Mouse (Mus musculus) cerebellum, postnatal 10 days (tissue): ENCODE data around the gene Adgrd1.
"Not testable (repeated sequence)": the region's sequence is repeated elsewhere in the genome, so short reads cannot be mapped to it uniquely, and the experiment has no call there.

Experiments
- DNase-seq, 2 experiments: peaks; one replicate each; pipeline ENCODE4 v3.0.0; 2021; ENCODE audit warnings: mixed read lengths in 2 of 2

The Adgrd1 gene

DNA sequence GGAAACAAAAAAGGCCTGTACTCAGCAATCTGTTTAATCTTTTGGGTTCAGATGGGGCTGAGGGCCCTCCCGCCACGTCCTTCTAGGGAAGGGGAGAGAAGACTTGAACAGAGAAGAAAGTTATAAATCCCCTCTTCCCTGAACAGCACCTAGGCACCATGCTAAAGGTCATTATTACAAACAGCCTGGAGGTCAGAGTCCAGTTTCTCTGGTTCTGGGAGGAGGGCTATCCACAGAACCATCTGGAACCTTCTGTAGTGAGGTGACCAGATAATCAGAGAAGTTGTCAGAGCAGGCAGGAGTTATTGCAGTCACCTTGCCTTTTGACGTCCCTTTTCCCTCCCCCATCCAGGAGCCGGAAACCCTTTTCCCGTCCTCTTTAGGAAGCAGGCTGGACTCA is 2.3 kb upstream of the Adgrd1 start:
- DNase-seq, result no peak

DNA sequence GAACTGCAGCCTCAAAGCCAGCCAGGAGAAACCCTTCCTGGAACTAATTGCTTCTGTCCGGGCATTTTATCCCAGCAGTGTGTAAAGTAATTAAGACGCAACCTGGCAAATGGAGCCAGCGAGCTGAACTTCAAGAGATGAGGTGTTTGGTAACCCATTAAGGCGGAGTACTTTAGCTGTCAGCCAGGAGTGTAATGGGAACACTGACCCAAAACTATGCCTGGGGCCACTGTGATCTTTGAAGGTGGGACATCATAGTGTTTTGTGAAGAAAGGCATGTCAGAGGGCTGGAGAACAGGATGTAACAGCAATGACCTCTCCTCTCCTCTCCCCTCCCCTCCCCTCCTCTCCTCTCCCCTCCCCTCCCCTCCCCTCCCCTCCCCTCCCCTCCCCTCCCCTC is 7.5 kb downstream of the Adgrd1 start:
- DNase-seq, result no peak

DNA sequence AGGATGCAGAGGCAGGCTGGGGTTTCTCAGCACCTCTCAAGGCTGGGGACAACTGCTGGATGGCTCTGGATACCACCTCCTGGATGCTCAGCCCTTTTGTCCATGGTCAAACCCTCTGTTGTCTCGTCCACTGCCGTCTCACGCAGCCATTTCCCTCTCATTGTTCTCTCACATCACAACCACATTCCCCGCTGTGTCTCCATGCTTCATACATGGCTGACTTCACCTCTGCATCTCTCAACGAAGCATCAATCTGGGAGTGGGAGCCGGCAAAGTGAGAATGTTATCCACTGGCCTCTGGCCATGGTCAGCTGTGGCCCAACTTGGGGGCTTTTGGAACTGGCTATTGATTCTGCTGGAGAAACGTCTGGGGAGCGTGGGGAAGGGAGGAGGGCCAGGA is 15.2 kb downstream of the Adgrd1 start:
- DNase-seq, result no peak

DNA sequence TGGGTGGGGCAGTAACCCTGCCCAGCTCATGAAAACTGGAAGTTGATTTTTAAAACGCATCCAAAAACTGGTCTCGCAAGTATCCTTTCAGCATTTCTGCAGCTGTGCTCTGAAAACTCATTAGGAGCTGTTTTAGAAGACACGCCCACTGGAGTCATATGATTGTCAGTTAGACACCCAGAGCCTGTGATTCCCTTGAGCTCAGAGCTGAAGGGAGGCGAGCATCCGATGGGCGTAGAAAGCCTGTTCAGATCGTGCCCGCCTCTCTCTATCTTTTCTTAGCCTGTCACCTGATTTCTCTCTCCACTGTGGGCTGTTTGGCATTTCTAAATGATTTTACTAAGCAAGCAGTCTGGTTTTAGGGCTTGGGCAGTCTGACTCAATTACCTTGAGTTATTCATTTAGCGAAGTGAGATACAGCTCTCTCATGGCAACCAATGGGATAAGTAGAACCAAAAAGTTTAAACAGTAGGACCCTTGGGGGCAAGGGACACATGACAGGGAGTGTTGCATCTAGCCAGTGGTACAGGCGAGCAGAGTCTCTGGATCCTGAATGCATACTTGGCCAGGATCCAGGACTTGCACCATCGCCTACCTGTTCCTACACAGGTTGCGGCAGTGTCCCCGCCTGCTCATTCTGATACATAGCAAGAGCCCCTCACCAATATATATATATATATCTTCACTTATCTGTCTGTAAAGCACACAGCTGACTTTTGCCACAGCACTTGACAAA is 17.4 kb downstream of the Adgrd1 start:
- DNase-seq, result no peak

DNA sequence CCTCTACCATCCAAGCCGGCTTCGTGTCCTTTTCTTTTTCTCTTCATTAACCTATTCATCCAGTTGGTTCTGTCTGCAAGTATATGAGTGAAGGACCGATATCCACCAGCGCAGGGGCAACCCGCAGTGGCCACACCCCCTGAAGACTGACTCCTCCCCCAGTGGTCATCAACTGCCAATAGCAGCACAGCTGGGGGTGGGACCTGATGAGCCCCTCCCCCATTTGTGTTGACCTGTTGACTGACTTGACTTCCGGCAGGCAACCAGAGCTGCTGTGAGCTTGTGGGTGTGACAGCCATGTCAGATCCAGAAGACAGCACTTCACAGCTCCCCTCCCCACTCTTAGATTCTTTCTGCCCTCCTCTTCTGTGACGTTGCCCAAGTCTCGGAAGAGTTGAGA is 19.7 kb downstream of the Adgrd1 start:
- DNase-seq, result no peak

DNA sequence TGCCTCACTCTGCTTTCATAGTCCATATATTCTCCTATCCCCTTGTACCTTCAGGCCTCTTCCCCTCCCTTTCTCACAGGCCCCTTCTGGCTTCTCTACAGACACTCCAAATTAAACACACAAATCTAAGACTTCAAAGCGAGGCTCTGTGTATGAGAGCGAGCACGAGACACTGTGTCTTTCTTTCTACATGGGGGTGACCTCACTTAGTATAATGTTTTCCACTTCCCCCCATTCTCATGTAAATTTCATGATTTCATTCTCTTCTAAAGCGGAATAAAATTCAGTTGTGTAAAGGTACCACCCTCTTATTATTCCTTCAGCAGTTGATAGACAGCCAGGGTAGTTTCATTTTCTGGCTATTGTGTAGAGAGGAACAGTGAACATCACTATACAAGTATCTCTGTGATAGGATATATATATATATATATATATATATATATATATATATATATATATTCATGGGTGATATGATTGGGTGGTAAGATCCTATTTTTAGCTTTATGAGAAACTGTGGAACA is 21.1 kb downstream of the Adgrd1 start:
- no peak for DNase-seq

DNA sequence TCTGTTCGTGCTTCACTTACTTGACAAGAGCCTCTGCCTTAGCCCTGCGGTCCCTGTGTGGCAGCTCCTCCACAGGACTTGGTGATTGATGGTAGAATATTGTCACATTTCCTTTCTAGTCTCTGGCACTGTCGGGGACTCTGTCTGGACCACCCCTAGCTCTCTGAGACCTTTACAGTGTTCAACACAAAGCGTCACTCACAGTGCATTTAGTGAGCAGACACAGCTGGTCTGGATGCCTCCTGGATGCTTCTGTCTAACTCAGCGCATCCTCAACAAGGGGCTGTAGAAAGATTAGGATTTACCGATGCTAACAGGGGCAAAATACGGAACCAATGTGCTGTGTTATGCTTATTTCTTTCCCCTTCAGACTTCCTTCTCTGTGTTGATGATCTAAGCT is 22.0 kb downstream of the Adgrd1 start:
- DNase-seq, result no peak

DNA sequence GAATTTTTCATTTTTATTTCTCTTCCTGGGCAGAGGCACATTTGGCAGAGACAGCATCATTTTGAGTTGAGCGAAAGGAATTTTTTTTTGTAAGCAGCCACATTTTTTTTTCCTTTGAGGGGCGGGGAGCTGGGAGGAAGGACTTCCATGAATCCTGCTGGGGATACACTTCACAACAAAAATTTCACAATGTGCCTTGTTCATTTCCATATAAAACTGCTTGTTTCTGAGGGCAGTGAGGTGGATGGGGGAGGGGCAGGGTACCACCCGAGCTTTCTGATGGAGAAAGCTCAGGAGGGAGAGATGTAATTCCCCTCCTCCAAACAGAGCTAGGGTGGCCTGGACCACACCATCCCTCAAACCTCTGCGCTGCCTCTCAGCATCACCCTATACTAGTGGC is 22.6 kb downstream of the Adgrd1 start:
- DNase-seq, result no peak

DNA sequence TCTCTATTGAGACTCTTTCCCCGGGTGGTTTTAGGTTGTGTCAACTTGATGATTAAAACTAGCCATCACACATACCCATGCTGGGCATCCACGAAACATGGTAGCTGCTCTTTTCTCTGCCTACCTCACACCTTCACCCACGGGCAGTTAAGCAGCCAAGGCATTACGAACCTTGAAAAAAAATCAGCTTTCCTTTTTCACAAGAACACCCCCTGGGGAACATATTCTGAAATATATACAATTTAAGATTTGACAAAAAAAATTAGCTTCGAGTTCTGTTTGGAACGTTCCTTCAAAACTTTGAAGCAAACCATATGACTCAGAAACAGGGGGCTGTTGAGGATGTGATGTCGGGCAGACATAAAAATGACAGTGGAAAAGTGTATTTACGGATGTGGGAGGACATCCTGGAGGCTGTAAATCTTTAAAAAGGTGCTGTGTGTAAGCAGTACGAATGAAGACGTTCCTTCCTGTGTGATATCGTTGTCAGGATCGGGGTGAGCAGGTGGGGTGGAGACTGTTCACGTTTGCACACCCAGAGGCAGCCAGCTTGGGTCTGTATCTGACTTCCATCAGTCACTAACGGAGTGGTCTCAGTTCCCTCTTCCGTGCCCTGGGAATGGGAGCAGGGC is 25.2 kb downstream of the Adgrd1 start:
- DNase-seq, result no peak

DNA sequence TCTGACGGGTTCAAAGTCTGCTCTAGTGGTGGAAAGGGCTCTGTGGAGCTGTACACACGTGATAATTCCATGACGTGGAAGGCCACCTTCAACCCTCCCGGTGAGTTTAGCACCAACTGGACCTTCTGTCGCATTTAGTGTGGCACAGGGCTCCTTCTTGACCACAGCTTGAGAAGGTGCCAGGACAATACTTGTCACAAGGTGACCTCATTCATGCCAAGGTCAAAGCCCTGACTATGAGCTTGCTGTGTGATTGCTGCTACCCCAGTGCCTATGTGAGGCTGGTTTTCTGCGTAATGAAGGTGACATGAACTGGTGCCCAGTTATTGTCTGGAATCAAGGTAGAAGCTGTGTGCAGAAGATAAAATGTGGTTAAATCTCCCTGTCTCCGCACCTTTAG is 25.9 kb downstream of the Adgrd1 start:
- no peak for DNase-seq

DNA sequence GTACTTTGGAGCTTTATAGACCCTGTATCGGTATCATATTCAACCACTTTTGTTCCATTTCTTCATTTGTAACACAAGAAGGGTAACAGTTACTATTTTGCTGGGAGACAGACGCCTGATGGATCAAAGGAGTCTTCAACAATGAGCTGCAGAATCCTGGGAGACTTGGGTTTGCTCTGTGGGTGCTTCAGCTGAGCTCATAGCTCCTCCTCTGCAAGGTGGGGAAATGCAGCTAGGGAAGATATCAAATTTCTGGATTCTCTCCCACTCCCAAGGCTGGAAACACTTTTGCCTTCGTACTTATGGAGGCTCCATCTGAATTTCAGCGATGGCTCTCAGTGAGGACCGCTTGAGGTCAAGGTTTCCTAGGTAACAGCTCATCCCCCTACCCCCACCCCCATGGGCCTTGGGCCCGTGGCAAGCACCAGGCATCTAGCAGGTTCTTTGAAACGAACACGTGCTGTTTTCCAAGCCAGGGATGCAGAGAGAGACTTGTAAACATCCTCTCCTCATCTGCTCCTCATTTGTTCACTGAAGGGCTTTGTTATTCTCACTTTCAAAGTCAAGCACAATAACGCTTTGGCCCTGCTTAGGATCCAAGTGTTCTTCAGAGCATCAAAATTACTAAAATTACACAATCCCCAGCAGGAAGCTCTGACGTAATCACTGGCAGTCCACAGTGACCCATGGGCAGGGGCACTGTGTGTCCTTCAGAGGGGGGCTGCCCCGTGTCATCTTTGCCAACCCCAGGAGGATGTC is 27.7 kb downstream of the Adgrd1 start:
- DNase-seq, result peak in 1 of 2 experiments; percentile 27

DNA sequence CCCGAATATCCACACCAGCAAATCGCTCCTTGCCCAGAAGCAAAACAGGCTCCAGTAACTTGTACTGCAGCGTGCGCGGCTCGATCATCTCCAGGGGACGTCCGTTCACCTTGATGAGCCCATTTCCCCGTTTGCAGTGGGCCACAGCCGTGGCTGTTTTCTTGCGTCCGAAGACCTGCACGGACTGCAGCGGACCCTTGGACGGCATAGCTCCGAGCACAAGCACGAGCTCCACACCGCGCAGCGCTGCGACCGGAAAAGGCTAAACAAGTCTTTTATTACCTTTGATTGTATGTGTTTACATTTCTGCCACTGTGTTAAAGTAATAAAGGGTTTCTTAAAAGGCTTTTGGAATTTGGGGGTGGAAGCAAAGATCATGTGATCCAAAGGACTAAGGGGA is 31.8 kb downstream of the Adgrd1 start:
- DNase-seq, result not testable (repeated sequence)

DNA sequence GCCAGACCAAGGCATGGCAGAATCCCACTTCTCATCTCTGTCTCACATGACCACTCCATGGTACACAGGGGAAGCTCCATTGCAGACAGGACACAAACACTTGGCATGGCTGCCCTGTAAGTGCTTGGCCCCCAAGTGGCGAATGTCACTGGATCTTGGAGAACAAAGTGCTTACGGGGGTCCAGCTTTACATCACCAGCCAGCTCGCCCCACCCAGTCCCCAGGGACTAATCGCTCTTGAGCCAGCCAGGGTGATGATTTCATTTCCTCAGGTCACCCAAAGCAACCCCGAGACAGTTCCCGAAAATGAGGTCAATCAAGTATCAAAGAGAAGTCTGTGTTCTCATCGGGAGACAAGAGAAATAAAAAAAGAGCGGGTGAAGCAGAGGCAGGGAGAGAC is 33.8 kb downstream of the Adgrd1 start:
- no peak for DNase-seq

DNA sequence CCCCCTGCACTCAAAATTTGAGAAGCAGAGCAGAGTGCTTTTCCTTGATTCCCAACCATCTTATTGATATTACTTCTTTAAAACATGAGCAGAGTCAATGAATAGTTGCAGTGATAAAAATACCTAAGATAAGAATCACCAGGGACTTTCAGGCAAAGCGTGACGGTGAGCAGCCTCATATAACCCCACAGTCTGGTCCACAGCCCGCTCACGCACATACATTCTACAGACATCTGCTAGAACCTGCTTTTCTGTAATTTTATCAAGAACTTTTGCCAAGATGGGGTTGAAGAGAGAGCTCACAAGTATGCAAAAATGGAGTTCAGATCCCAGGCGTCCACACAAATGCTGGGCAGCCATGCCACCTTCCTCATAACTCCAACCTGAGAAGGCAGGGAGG is 40.9 kb downstream of the Adgrd1 start:
- no peak for DNase-seq

DNA sequence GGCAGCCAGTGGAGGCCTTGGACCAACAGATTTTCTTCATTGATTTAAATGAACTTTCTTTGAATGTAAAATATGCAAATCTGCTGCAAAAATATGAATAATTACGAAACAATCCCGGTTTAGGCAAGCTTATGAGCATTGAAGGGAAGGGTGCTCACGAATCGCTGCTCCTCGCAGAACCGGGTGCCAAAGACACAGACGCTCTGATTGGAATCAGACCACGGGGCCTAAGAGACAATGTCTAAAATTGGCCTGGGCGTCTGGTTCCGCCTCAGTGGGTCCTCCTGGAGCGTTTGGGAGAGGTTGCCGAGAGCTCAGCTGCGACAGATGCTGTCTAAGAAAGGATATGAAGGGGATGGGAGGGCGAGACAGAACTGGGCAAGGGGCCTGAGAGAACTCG is 42.0 kb downstream of the Adgrd1 start:
- DNase-seq, result peak; percentile 85 to 90

DNA sequence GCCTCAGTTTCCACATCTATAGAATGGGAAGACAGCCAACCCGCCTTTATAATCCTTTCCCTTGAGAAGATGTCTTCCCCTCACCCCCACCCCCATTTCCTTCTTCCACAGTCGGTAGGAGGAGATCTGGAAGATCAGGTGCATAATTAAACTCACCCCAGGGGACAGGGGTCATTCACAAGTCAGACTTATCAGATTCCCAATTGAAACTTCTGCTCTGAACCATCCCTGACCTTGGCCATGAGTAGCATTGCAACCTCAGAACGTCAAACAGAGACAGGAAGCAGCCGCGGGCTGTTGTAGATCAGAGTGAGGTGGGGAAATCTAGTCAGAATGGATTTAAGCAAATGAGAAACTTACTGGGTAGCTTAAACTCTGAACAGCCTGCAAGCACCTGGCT is 46.3 kb downstream of the Adgrd1 start:
- no peak for DNase-seq

DNA sequence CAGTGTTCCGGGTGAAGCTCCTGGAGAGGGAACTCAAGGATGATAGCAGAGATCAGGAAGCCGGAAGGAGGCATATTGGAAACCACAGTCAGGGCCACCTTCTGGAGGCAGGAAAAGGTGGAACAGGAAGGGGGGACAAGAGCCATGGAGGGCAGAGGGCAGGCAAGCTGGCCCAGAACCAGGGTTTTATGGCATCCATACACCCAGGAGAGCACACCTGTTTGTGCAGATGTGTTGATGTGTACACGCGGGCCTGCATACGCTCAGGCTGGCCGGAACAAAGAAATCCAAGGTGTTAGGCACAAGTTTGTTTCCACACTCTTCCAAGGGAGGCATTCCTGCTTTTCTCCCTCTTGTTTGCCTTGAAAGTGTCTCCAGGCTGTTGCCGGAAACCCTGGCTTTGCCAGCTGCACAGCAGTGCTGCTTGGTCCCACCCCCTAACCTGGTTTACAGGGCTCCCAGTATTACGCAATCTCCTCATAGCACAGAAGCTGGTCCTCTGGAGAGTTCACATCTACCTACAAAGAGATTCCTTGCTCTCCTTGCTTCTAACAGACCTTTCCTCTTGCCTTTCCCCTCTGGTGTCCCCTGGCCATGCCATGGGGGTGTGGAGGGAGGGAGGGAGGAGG is 48.9 kb downstream of the Adgrd1 start:
- DNase-seq, result no peak

DNA sequence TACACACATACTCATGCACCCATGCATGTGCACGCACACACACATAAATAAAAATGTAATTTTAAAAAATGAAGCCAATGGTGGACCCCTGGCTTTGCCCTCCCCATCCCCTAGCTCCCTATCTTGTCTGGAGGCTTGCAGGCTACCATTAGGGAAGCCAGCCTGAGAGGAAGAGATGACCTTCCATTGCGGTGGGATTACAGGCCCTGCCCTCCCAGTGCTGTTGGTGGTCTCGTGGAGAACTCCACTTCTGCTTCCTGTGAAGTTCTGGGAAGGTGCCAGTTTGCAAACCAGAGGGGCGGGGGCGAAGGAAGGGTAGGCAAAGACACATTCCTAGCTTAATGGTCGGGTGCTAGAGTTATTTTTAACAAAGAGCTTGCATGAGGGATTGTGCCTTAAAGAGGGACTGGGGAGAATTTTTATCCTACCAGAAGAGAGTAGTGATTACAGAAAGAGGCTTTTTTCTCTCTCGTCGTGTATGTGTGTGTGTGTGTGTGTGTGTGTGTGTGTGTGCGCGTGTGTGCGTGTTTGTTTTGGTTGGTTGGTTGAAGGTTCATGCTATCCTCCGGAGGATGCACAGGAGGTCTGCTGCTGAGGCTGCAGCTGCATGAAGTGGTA is 50.5 kb downstream of the Adgrd1 start:
- DNase-seq, result no peak

DNA sequence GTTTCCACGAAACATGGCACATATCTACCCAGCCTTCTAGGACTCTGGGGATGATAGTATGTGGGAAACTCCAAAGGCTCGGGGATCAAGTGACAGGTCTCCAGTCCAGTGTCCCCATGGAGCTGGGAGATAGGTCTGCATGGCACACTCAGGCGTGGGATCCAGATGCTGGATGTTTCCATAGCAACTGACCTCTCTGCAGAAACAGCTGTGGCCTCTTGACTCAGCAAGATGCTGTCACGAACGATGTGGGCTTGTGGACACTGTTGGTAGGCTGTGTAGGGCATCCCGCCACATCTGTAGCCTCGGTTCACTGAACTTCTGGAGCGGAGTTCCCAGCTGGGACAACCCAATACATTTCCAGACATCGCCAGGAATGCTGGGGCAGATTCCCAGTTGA is 51.9 kb downstream of the Adgrd1 start:
- DNase-seq, result no peak

DNA sequence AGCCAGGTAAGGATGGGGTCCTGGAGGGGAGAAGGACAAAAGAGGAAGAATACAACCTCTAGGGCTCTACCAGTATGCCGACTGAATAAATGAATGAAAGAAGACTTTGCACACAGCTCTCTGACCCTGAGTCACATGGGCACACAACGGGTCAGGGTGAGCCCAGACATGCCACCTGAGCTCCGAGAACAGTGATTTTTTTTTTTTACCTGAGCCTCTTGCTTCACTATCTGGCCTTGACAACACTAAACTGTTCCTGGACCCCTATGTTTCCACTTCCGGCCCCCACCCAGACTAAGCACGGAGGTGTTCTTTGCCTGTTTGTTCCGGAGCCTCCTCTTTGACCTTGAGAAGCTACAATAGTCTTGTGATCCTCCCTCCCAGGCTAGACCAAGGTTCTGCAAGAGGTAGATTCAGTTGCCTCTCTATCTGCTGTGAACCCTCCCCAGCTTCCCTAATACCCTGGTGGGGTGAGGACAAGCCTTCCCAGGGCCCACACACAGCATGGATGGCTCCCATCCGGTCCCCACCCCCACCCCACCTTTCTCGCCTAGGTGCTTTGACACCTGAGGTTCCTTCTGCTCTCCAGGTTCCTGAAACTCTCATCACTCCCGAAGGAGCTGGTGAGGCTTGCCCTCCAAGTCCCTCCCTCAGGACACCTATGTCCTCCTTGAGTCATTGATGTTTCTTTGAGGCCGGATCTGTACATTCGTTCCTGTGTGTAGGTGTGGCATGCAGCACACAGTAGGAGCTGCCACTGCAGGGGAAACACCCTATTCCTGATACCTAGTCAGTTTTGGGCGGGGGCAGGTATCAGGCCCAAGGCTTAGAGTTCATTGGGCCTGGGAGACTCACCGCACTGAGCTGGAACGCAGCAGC is 58.7 kb downstream of the Adgrd1 start:
- no peak for DNase-seq

DNA sequence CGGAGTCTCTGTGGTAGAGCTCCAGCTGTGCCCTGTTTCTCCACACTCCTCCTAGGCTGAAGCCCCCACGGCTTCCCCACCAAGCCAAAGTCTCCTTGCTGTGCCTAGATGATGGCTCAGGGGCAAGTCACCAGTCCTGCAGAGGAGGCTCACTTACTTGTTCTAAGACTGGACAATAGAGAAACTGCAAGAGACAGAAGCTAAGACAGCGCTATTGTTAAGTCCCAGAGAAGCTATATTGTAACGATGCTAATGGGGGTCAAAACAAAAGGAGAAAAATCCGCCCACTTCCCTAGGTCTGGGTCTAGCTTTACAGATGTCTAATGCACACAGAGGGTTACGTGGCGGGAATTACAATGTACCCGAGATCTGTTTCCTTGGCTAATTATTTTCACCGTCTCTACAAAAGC is 59.4 kb downstream of the Adgrd1 start:
- no peak for DNase-seq
